Mouse (Mus musculus): ENCODE data around the gene Ndufb8. TPM values are rescaled to one million over a fixed set of nuclear protein-coding genes. Genes with fewer than 3 reads are reported as not detected.

Ndufb8 gene
- total and polyA plus RNA-seq, 3 experiments, result 592 to 1,203 (median 725) TPM

DNA sequence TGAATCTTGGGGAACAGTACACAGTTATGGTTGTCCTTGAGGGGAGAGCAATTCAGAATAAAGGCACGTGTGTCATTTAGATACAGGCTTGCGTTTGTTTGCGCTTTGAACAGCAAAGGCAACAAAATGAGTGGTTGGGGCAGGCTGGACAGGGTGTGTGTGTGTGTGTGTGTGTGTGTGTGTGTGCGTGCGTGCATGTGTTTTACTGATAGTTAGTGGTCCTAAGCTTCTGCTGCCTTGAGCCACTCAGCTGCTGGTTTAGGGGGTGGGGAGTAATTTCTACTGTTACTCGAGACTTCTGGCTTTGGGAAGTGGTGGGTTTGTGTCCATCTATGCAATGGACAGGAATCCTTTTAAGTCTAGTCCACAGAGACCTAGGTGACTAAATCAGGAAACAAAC, 56.3 kb downstream of the Ndufb8 start:
- no peak for TF ChIP-seq GATA1 (IDR thresholded peaks at IDR 0.05; ENCODE audit: low read depth, low read length)
- TF ChIP-seq RAD21 (IDR thresholded peaks at IDR 0.05; ENCODE audit: low read depth, low read length), result no peak
- no peak for TF ChIP-seq UBTF (IDR thresholded peaks at IDR 0.05; ENCODE audit: borderline replicate concordance, insufficient read depth, low read depth, low read length)
- no peak for TF ChIP-seq MYC (IDR thresholded peaks at IDR 0.05; ENCODE audit: low read depth, low read length)
- TF ChIP-seq ZC3H11A (IDR thresholded peaks at IDR 0.05; ENCODE audit: low read depth, low read length), result no peak
- TF ChIP-seq MAZ (IDR thresholded peaks at IDR 0.05; ENCODE audit: low read depth, low read length), result no peak
- TF ChIP-seq USF1 (IDR thresholded peaks at IDR 0.05; ENCODE audit: low read depth, low read length), result no peak
- no peak for TF ChIP-seq MYB (IDR thresholded peaks at IDR 0.05; ENCODE audit: low read depth, low read length)
- no peak for TF ChIP-seq MAFK (IDR thresholded peaks at IDR 0.05; ENCODE audit: borderline replicate concordance, low read depth, low read length)
- TF ChIP-seq JUND (IDR thresholded peaks at IDR 0.05; ENCODE audit: low read depth, low read length), result no peak
- no peak for TF ChIP-seq NRF1 (IDR thresholded peaks at IDR 0.05; ENCODE audit: insufficient read depth, low read depth, low read length, poor library complexity, severe bottlenecking)
- no peak for TF ChIP-seq EP300 (IDR thresholded peaks at IDR 0.05; ENCODE audit: low read depth in 1 of 2, low read length in 2 of 2)
- no peak for TF ChIP-seq ZMIZ1 (IDR thresholded peaks at IDR 0.05; ENCODE audit: low read depth, low read length)
- H3K9me3 ChIP-seq (replicated peaks; ENCODE audit: insufficient read depth, low read length), result no peaks in the 10 kb centered on the region
- H3K4me3 ChIP-seq (ENCODE audit: control insufficient read depth in 1 of 2, insufficient read depth in 1 of 2, low read depth in 2 of 2, low read length in 2 of 2), result no peak overlapping the region
- H3K27me3 ChIP-seq (ENCODE audit: control insufficient read depth in 1 of 2, insufficient read depth in 2 of 2, low read length in 2 of 2), result peaks cover 14 to 19% of the 10 kb centered on the region in 2 experiments
- H3K9ac ChIP-seq (ENCODE audit: control insufficient read depth, low read depth, low read length, poor library complexity, severe bottlenecking), result no peak overlapping the region
- no peak for DNase-seq (ENCODE audit: low read depth, low spot score)
- H3K36me3 ChIP-seq (ENCODE audit: control insufficient read depth in 1 of 2, insufficient read depth in 2 of 2, low read length in 2 of 2), result no peaks in the 10 kb centered on the region; a peak in 1 of 4 replicates
- H3K27ac ChIP-seq (ENCODE audit: control insufficient read depth, low read depth, low read length), result no peak overlapping the region
- H3K4me1 ChIP-seq (ENCODE audit: control insufficient read depth in 1 of 2, insufficient read depth in 2 of 2, low read length in 2 of 2), result peaks cover 0 to 4% of the 10 kb centered on the region in 2 experiments; a peak in 1 of 4 replicates
- H3K79me2 ChIP-seq (ENCODE audit: control insufficient read depth, insufficient read depth, low read length, poor library complexity), result no peaks in the 10 kb centered on the region

Other genes with a start within 250 kb of the Ndufb8 start
- 0.16 and 0.31 TPM in 2 replicates for gene Scd4, start 222.3 kb downstream of the Ndufb8 start, total RNA-seq (2012; rRNA removed)
- gene Scd4, start 222.3 kb downstream of the Ndufb8 start, polyA plus RNA-seq (2012; ENCODE audit: insufficient read depth in 1 of 2, insufficient read length in 2 of 2, low read depth in 1 of 2, low replicate concordance in 2 of 2, missing spikeins in 1 of 2), result under 1 TPM in 1 of 2 experiments, not detected in 1; 0.36 TPM
- gene Scd1, start 147.6 kb downstream of the Ndufb8 start, total RNA-seq (2012; rRNA removed), result 100 and 147 TPM in 2 replicates
- 100 to 1,000 TPM in 1 of 2 experiments, not detected in 1; 183 TPM for gene Scd1, start 147.6 kb downstream of the Ndufb8 start, polyA plus RNA-seq (2012; ENCODE audit: insufficient read depth in 1 of 2, insufficient read length in 2 of 2, low read depth in 1 of 2, low replicate concordance in 2 of 2, missing spikeins in 1 of 2)
- gene Wnt8b, start 62.0 kb downstream of the Ndufb8 start, total RNA-seq (2012; rRNA removed), result not detected in 2 replicates
- gene Wnt8b, start 62.0 kb downstream of the Ndufb8 start, polyA plus RNA-seq (2012; ENCODE audit: insufficient read depth in 1 of 2, insufficient read length in 2 of 2, low read depth in 1 of 2, low replicate concordance in 2 of 2, missing spikeins in 1 of 2), result not detected
- 0.12 and 0.29 TPM in 2 replicates for gene Sec31b, start 9.6 kb downstream of the Ndufb8 start, total RNA-seq (2012; rRNA removed)
- gene Sec31b, start 9.6 kb downstream of the Ndufb8 start, polyA plus RNA-seq (2012; ENCODE audit: insufficient read depth in 1 of 2, insufficient read length in 2 of 2, low read depth in 1 of 2, low replicate concordance in 2 of 2, missing spikeins in 1 of 2), result 1 to 10 TPM in 1 of 2 experiments, not detected in 1; 1.2 TPM
- not detected in 2 replicates for gene Gm20538, start 2.6 kb downstream of the Ndufb8 start, total RNA-seq (2012; rRNA removed)
- gene Gm20538, start 2.6 kb downstream of the Ndufb8 start, polyA plus RNA-seq (2012; ENCODE audit: insufficient read depth in 1 of 2, insufficient read length in 2 of 2, low read depth in 1 of 2, low replicate concordance in 2 of 2, missing spikeins in 1 of 2), result not detected
- 16.3 and 16.9 TPM in 2 replicates for gene Hif1an, start 7.4 kb upstream of the Ndufb8 start, total RNA-seq (2012; rRNA removed)
- gene Hif1an, start 7.4 kb upstream of the Ndufb8 start, polyA plus RNA-seq (2012; ENCODE audit: insufficient read depth in 1 of 2, insufficient read length in 2 of 2, low read depth in 1 of 2, low replicate concordance in 2 of 2, missing spikeins in 1 of 2), result 10 to 100 TPM; 36.1 to 54.5 TPM
- gene Pax2, start 200.6 kb upstream of the Ndufb8 start, total RNA-seq (2012; rRNA removed), result not detected in 2 replicates
- not detected for gene Pax2, start 200.6 kb upstream of the Ndufb8 start, polyA plus RNA-seq (2012; ENCODE audit: insufficient read depth in 1 of 2, insufficient read length in 2 of 2, low read depth in 1 of 2, low replicate concordance in 2 of 2, missing spikeins in 1 of 2)

All from MEL (cell line).